Mouse (Mus musculus): Measurements from ENCODE around the gene Gm11011.
"Not testable (repeated sequence)": the region's sequence is repeated elsewhere in the genome, so short reads cannot be mapped to it uniquely, and the experiment has no call there.

Gene Gm11011

GRCm38 (mm10) chr2:169587645-169588044, at the start of gene Gm11011:
Gene Gm11011, minus strand, starts transcription at chr2:169587745.
- not testable (repeated sequence) for DNase-seq

DNA sequence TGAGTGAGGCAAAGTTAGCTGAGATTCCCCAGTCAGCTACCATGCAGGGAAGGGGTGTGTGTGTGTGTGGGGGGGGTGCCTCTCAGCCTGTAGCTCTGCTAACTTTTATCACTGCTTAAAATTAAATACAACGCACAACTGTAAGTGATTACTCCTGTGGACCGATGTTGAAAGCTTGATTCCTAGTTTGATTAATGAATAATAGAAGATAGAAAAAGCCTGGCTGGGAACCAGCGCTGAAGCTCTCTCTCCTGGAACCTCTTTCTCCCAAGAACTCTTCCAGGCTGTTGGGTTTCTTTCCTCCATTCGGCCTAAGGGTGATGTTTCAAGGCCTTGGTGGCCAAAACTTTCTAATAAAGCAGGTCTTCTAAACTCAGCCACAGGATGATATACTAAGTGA, 48.9 kb upstream of the Gm11011 start:
- no peak for DNase-seq

- DNase-seq, result no peak
Measured at GRCm38 (mm10) chr2:169635428-169635827, 47.9 kb upstream of the Gm11011 start.

DNA sequence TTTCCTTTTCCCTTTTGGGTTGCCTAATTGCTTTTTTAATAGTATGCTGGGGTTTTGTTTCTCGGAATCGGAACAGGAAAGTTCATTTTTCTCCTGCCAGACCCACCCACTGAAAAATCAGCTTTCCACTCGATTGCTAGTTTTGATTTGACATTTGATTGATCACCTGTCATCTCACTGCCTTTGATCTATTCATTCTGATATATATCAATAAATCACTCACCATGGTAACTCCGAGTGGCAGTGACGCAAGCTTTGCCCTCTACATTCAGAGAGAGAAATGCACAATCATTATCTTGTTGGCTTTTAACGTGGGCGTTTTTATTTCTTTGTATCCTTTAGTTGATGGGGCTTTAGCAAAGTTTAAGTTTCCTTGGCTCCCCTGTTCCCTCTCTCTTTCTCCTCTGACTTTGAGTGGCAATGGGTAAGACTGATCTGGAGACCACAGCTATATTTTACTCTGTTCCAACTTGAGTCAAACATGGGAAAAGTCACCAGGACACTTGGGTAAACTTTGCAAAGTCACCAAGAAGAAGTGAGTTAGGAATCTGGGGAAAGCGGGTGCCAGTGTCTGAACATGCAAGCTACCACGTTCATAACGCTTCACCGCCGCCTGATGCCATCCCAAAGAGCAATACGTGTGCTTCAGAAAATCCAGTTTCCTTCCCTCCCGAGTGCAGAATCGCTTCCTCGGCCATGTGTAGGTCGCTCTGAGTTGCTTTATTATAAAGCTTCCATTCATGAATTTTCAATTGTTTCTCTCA, 47.3 kb upstream of the Gm11011 start:
- no peak for DNase-seq

DNA sequence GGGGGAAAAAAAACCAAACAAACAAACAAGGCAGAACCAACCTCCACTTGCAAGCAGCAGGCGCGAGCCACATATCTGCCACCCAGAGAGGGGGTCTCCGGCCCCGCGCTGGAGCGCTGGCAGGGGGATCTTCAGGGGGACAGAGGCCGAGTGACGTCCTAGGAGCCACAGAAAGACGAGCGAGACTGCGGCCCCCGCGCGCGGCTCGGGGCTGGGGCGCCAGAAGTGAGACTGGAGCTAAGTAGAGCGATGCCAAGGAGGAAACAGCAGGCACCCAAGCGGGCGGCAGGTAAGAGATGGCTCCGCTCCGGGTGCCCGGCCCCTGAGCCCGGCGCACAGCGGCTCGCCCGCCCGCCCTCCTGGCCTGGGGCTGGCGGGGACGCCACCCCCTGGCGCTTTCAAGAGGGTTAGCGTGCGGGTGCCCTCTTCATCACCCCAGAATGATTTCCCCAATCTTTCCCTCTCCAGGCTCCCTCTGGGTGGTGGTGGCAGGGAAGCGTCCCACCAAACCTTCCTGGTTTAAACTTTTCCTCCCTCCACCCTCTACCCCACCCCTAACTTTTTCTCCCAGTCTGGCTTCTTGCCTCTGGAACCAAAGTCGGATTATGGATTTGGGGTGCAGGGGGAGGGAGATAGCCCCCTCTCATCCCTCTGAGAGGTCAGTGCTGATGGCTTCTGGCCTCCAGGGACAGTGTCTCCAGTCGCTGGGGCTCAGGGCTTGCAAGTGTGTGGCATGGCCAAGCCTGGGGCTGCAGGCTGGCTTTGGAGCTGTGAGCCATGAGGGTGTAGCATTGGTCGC, 46.1 kb upstream of the Gm11011 start:
- DNase-seq, result peak; percentile 23

- DNase-seq, result peak; percentile 54
Measured at GRCm38 (mm10) chr2:169632338-169633151, 45.0 kb upstream of the Gm11011 start, which contains the start of gene Tshz2. Gene Tshz2, plus strand, starts transcription at chr2:169633013.

GRCm38 (mm10) chr2:169630070-169630469, 42.5 kb upstream of the Gm11011 start:
- no peak for DNase-seq

DNA sequence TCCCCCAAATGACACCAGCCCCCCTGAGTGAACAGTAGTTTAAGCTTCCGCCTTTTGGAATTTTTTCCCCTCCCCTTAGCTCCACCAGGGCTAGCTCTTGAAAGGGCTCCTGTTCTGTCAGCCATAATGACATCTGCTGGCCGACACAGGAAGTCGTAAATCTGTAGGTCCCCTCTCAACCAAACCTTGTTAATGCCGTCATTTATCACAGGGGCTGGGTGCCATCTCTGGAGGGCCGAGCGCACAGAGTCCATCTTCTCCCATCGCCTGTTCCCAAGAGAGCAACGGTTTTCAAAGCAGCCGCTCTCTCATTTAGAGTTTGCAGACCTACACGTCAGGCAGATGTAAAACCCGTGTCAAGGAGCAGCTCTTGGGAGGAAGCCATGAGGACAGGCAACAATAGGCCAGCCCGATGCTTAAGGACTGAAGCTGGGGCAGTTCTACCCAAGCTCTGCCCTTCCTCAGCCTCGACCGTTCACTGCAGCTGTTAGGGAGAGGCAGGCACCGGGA, 33.7 kb upstream of the Gm11011 start:
- peak; percentile 13 for DNase-seq

GRCm38 (mm10) chr2:169615998-169616397, 28.5 kb upstream of the Gm11011 start:
- DNase-seq, result no peak

DNA sequence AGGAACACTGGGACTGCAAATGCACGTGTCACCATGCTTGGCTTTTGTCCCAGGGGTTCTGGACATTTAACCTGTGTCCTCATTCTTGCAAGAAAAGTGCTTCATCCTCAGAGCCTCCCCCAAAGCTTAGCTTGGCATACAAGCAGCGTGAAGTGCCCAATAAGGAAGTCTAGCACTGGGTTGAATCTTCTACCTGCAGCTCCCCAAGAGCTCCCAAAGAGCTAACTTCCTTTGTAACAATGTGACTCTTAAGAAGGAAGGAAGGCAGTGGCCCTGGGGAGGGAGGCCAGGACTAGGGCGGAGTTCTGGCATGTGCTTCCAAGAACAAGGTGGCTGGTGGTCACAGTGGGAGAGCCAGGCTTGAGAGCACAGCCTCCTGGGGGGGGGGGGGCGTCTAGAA, 27.1 kb upstream of the Gm11011 start:
- DNase-seq, result no peak

GRCm38 (mm10) chr2:169611557-169611956, 24.0 kb upstream of the Gm11011 start:
- no peak for DNase-seq

GRCm38 (mm10) chr2:169610882-169611281, 23.3 kb upstream of the Gm11011 start:
- DNase-seq, result no peak

DNA sequence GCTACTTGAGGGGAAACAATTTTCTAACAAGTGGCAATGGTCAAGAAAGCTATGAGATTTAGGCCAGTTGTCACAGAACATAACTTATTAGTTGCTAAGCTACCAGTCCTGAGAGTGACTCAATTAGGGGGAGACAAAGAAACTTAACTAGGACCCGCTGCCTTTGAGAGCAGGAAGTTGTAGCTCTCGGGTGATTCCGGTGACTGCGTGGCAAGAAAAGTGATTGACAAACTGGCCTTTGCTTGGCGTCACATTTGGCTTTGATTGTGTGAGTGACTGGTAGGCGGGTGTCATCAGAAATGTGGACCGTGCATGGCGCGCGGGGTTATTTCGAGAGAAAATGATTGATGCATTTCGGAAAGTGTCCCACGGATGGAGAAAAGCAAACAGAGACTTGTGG, 22.4 kb upstream of the Gm11011 start:
- DNase-seq, result peak; percentile 10

GRCm38 (mm10) chr2:169607787-169608186, 20.2 kb upstream of the Gm11011 start:
- peak; percentile 9 for DNase-seq

DNA sequence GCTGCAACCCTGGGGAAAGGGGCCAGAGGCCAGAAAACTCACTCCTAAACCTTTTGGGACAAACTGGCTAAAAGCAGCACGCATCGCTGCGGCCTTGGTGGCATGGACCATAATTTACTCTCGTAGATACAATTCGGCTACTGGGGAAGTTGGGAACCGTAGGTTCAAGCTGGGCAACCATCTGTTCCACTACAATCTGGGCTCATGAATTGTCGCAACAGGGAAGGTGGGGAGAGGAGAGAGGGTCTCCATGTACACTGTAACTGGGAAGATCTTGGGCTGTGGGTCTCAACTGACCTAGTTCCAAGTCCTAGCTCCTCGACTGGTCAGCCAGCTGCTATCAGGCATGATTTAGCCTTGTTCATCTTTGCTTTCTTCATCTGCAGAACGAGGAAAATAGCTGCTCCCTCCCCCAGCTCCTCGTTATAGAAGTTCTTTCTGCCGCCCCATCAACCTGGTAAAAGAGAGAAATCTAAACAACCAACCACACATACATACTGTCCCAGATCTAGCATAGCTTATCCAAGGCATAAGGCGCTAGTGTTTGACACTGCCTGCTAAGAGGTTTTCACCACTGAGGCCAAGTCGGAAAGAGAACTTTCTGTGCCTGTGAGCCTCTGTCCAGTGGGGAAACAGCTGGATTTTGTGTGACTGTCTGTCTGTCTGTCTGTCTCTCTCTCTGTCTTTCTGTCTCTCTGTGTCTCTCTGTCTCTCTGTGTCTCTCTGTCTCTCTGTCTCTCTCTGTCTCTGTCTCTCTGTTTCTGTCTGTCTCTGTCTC, 19.5 kb upstream of the Gm11011 start:
- DNase-seq, result no peak

GRCm38 (mm10) chr2:169600163-169600562, 12.6 kb upstream of the Gm11011 start:
- DNase-seq, result no peak

DNA sequence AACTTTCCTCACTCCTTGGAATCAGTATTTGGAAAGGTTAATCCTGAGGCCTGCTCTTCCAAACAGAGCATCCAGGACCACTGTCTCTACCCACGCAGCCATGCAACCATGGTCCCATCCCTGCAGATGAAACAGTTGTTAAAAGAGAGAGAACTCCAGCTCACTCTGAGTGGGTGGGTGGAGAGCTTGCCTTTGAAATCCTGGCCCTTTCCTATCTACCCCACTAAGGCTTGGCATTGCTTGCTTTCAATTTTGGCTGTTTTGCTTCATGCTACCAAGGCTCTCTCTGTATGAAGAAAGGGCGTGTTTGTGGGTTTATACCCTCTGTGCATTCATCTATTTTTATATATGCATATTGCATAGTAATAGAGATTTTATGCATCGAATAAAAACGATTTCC, 12.0 kb upstream of the Gm11011 start:
- no peak for DNase-seq

DNA sequence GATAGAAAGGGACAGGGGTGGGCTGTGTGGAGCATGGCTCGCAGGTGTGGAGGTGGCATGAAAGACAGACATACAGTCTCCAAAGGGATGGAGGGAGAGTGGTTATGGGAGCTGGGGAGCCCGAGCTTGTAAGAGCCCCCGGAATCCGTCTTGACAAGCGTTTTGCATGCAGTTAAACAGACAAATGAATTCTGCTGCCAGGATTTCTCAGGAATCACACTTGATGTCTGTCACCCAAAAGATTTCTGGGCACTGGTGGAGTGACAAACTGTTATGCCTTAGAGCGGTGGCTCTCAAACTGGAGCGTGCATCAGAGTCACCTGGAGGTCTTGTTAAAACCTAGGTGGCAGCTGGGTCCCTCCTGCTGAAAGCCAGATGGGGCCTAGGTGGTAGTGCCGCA, 10.4 kb upstream of the Gm11011 start:
- DNase-seq, result no peak

- no peak for DNase-seq
Measured at GRCm38 (mm10) chr2:169597357-169597756, 9.8 kb upstream of the Gm11011 start.

GRCm38 (mm10) chr2:169593742-169594141, 6.2 kb upstream of the Gm11011 start:
- DNase-seq, result no peak

DNA sequence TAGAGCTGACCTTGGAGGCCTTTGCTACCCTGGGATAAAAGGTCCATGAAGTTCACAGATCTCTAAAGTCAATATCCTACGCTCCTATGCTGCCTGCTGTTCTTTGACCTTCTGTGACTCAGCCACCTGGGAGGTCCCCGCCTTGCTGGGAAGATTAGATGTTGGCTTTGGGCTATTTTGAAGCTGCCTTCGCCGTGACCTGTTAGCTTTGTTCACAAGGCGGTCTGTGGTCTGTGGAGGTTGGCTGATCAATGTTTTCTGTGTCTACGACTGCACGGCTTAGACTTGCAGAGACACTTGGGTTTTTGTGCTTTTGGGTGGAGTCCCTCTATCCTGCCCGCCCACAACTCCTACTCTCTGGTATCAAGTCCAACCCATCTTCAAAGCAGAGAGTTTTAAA, 2.9 kb upstream of the Gm11011 start:
- no peak for DNase-seq

GRCm38 (mm10) chr2:169589697-169590096, 2.2 kb upstream of the Gm11011 start:
- no peak for DNase-seq

All from lung, postnatal 14 days (tissue).